Mouse (Mus musculus): ENCODE measurements around the gene Rnf5. TPM values are rescaled to one million over a fixed set of nuclear protein-coding genes. Genes with fewer than 3 reads are reported as not detected.
A peak's percentile ranks its signal among the peaks of the same experiment; 100 is the strongest.

Rnf5 gene
- polyA plus RNA-seq, 1 experiment from 2014 or later = 223 TPM

- DNase-seq (no peak), ATAC-seq (ENCODE audit: low FRiP score, low TSS enrichment) (no peak)
- Histone ChIP-seq H3K9ac (replicated peaks; ENCODE audit: low read length) (no peak overlapping the region), H3K27ac (replicated peaks; ENCODE audit: low read depth, low read length) (no peak overlapping the region), H3K4me2 (ENCODE audit: low read length) (no peak overlapping the region), H3K4me1 (ENCODE audit: control insufficient read depth, insufficient read depth, low read length) (no peaks in the 10 kb centered on the region), H3K36me3 (ENCODE audit: control insufficient read depth, insufficient read depth, low read length) (no peaks in the 10 kb centered on the region), H3K27me3 (ENCODE audit: control insufficient read depth, insufficient read depth, low read length) (no peaks in the 10 kb centered on the region), H3K9me3 (ENCODE audit: control insufficient read depth, low read length) (no peaks in the 10 kb centered on the region), H3K4me3 (replicated peaks; ENCODE audit: low read depth, low read length) (no peak overlapping the region)
- 86% methylated on average over 7 of the region's 7 CpGs for WGBS
These were observed 36.2 kb upstream of the Rnf5 start for GRCm38 (mm10) chr17:34639461-34640255.

GRCm38 (mm10) chr17:34637459-34637858 is 34.0 kb upstream of the Rnf5 start:
- Histone ChIP-seq H3K27ac (replicated peaks; ENCODE audit: low read depth, low read length) (no peak overlapping the region), H3K36me3 (ENCODE audit: control insufficient read depth, insufficient read depth, low read length) (no peaks in the 10 kb centered on the region), H3K9ac (replicated peaks; ENCODE audit: low read length) (no peak overlapping the region), H3K27me3 (ENCODE audit: control insufficient read depth, insufficient read depth, low read length) (peaks cover 1% of the 10 kb centered on the region; the same call in 1 of the 2 replicates), H3K4me3 (replicated peaks; ENCODE audit: low read depth, low read length) (no peak overlapping the region), H3K9me3 (ENCODE audit: control insufficient read depth, low read length) (no peaks in the 10 kb centered on the region), H3K4me1 (ENCODE audit: control insufficient read depth, insufficient read depth, low read length) (peaks cover 1% of the 10 kb centered on the region; the same call in 1 of the 2 replicates), H3K4me2 (ENCODE audit: low read length) (no peak overlapping the region)
- no peak for ATAC-seq (ENCODE audit: low FRiP score, low TSS enrichment)
- DNase-seq = no peak
- 74% methylated on average over 3 of the region's 3 CpGs for WGBS

GRCm38 (mm10) chr17:34635671-34636070 is 32.2 kb upstream of the Rnf5 start:
- Histone ChIP-seq H3K9ac (replicated peaks; ENCODE audit: low read length) (no peak overlapping the region), H3K27ac (replicated peaks; ENCODE audit: low read depth, low read length) (no peak overlapping the region), H3K27me3 (ENCODE audit: control insufficient read depth, insufficient read depth, low read length) (peaks cover 14% of the 10 kb centered on the region; the same call in 1 of the 2 replicates), H3K36me3 (ENCODE audit: control insufficient read depth, insufficient read depth, low read length) (no peaks in the 10 kb centered on the region), H3K4me3 (replicated peaks; ENCODE audit: low read depth, low read length) (no peak overlapping the region), H3K9me3 (ENCODE audit: control insufficient read depth, low read length) (no peaks in the 10 kb centered on the region), H3K4me1 (ENCODE audit: control insufficient read depth, insufficient read depth, low read length) (peaks cover 19% of the 10 kb centered on the region), H3K4me2 (ENCODE audit: low read length) (no peak overlapping the region)
- 86% methylated on average over 2 of the region's 2 CpGs for WGBS
- DNase-seq = no peak
- no peak for ATAC-seq (ENCODE audit: low FRiP score, low TSS enrichment)

- peak overlapping the region; percentile 43; the same call in 1 of the 2 replicates for H3K9ac ChIP-seq (replicated peaks; ENCODE audit: low read length)
These were observed 28.8 kb upstream of the Rnf5 start for GRCm38 (mm10) chr17:34632261-34632691.

GRCm38 (mm10) chr17:34631647-34632046 is 28.2 kb upstream of the Rnf5 start:
- Histone ChIP-seq H3K36me3 (ENCODE audit: control insufficient read depth, insufficient read depth, low read length) (no peaks in the 10 kb centered on the region), H3K4me1 (ENCODE audit: control insufficient read depth, insufficient read depth, low read length) (peaks cover 44% of the 10 kb centered on the region), H3K9ac (replicated peaks; ENCODE audit: low read length) (peak overlapping the region; percentile 43; the same call in 1 of the 2 replicates), H3K27ac (replicated peaks; ENCODE audit: low read depth, low read length) (no peak overlapping the region), H3K4me2 (ENCODE audit: low read length) (peak overlapping the region; percentile 90), H3K4me3 (replicated peaks; ENCODE audit: low read depth, low read length) (peak overlapping the region; percentile 71), H3K27me3 (ENCODE audit: control insufficient read depth, insufficient read depth, low read length) (peaks cover 14% of the 10 kb centered on the region; the same call in 1 of the 2 replicates), H3K9me3 (ENCODE audit: control insufficient read depth, low read length) (no peaks in the 10 kb centered on the region)
- WGBS = 7% methylated on average over 12 of the region's 12 CpGs
- DNase-seq = no peak
- ATAC-seq (ENCODE audit: low FRiP score, low TSS enrichment) = no peak

More at GRCm38 (mm10) chr17:34632261-34632691, 28.8 kb upstream of the Rnf5 start:
- ATAC-seq (ENCODE audit: low FRiP score, low TSS enrichment) = no peak
- H3K4me2 ChIP-seq (ENCODE audit: low read length) = peak overlapping the region; percentile 90
- no peaks in the 10 kb centered on the region for H3K9me3 ChIP-seq (ENCODE audit: control insufficient read depth, low read length)
- H3K27ac ChIP-seq (replicated peaks; ENCODE audit: low read depth, low read length) = no peak overlapping the region
- peak; percentile 43 for DNase-seq
- peak overlapping the region; percentile 71 for H3K4me3 ChIP-seq (replicated peaks; ENCODE audit: low read depth, low read length)
- H3K36me3 ChIP-seq (ENCODE audit: control insufficient read depth, insufficient read depth, low read length) = no peaks in the 10 kb centered on the region
- WGBS = 1% methylated on average over 26 of the region's 26 CpGs
- H3K27me3 ChIP-seq (ENCODE audit: control insufficient read depth, insufficient read depth, low read length) = peaks cover 14% of the 10 kb centered on the region; the same call in 1 of the 2 replicates
- peaks cover 44% of the 10 kb centered on the region for H3K4me1 ChIP-seq (ENCODE audit: control insufficient read depth, insufficient read depth, low read length)

- no peak overlapping the region for H3K27ac ChIP-seq (replicated peaks; ENCODE audit: low read depth, low read length)
- no peaks in the 10 kb centered on the region for H3K9me3 ChIP-seq (ENCODE audit: control insufficient read depth, low read length)
- peak overlapping the region; percentile 43 for H3K9ac ChIP-seq (replicated peaks; ENCODE audit: low read length)
- peak overlapping the region; percentile 90 for H3K4me2 ChIP-seq (ENCODE audit: low read length)
- peaks cover 14% of the 10 kb centered on the region; the same call in 1 of the 2 replicates for H3K27me3 ChIP-seq (ENCODE audit: control insufficient read depth, insufficient read depth, low read length)
- ATAC-seq (ENCODE audit: low FRiP score, low TSS enrichment) = no peak
- DNase-seq = peak; percentile 23
- 2% methylated on average over 48 of the region's 48 CpGs for WGBS
- H3K36me3 ChIP-seq (ENCODE audit: control insufficient read depth, insufficient read depth, low read length) = no peaks in the 10 kb centered on the region
- peak overlapping the region; percentile 71 for H3K4me3 ChIP-seq (replicated peaks; ENCODE audit: low read depth, low read length)
- peaks cover 52% of the 10 kb centered on the region for H3K4me1 ChIP-seq (ENCODE audit: control insufficient read depth, insufficient read depth, low read length)
These were observed 27.3 kb upstream of the Rnf5 start for GRCm38 (mm10) chr17:34630761-34631301.

GRCm38 (mm10) chr17:34629796-34630603 is 26.5 kb upstream of the Rnf5 start:
- Histone ChIP-seq H3K4me1 (ENCODE audit: control insufficient read depth, insufficient read depth, low read length) (peaks cover 53% of the 10 kb centered on the region), H3K27ac (replicated peaks; ENCODE audit: low read depth, low read length) (peak overlapping the region; percentile 93; the same call in 1 of the 2 replicates), H3K36me3 (ENCODE audit: control insufficient read depth, insufficient read depth, low read length) (no peaks in the 10 kb centered on the region), H3K9ac (replicated peaks; ENCODE audit: low read length) (peak overlapping the region; percentile 68), H3K9me3 (ENCODE audit: control insufficient read depth, low read length) (no peaks in the 10 kb centered on the region), H3K4me3 (replicated peaks; ENCODE audit: low read depth, low read length) (peak overlapping the region; percentile 71), H3K27me3 (ENCODE audit: control insufficient read depth, insufficient read depth, low read length) (peaks cover 14% of the 10 kb centered on the region; the same call in 1 of the 2 replicates), H3K4me2 (ENCODE audit: low read length) (peak overlapping the region; percentile 90)
- DNase-seq (no peak), ATAC-seq (ENCODE audit: low FRiP score, low TSS enrichment) (no peak)
- WGBS = 17% methylated on average over 12 of the region's 12 CpGs

GRCm38 (mm10) chr17:34629221-34629751 is 25.8 kb upstream of the Rnf5 start, which contains the start of gene Prrt1:
Gene Prrt1, plus strand, starts transcription at chr17:34629533.
- WGBS = under 1% methylated on average over 16 of the region's 16 CpGs
- Histone ChIP-seq H3K9ac (replicated peaks; ENCODE audit: low read length) (peak within 1 kb of the TSS; percentile 68), H3K36me3 (ENCODE audit: control insufficient read depth, insufficient read depth, low read length) (no peaks in the 10 kb centered on the region), H3K4me3 (replicated peaks; ENCODE audit: low read depth, low read length) (peak within 1 kb of the TSS; percentile 71), H3K27ac (replicated peaks; ENCODE audit: low read depth, low read length) (peak within 1 kb of the TSS; percentile 93), H3K9me3 (ENCODE audit: control insufficient read depth, low read length) (no peaks in the 10 kb centered on the region), H3K4me2 (ENCODE audit: low read length) (peak within 1 kb of the TSS; percentile 90), H3K4me1 (ENCODE audit: control insufficient read depth, insufficient read depth, low read length) (peaks cover 53% of the 10 kb centered on the region), H3K27me3 (ENCODE audit: control insufficient read depth, insufficient read depth, low read length) (peaks cover 14% of the 10 kb centered on the region; the same call in 1 of the 2 replicates)
- DNase-seq (peak; percentile 89), ATAC-seq (ENCODE audit: low FRiP score, low TSS enrichment) (peak; percentile 49; the same call in 1 of the 2 replicates)
